Mouse (Mus musculus): ENCODE results near the gene Sort1. TPM values are rescaled to one million over a fixed set of nuclear protein-coding genes. Genes with fewer than 3 reads are reported as not detected.

The Sort1 gene
- polyA plus RNA-seq, 1 experiment: 16.5 TPM

DNA sequence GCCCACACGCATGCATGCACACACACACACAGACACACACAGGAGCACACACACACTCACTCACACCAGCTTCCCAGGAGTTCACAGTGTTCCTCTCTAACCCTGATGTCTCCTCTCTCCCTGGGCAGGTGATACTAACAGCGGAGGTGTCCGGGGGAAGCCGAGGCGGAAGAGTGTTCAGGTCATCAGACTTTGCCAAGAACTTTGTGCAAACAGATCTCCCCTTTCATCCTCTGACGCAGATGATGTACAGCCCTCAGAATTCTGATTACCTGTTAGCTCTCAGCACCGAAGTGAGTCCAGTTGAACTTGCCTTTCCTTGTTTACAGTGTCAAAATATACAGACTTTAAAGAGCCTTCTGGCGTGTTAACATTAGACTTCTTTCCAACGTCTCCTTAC is 41.6 kb downstream of the Sort1 start:
- H3K4me1 ChIP-seq (replicated peaks; ENCODE audit: control insufficient read depth, insufficient read depth, low read length): peaks cover 3% of the 10 kb centered on the region; the same call in 1 of the 2 replicates
- 94% methylated on average over 9 of the region's 9 CpGs for WGBS
- H3K27ac ChIP-seq (ENCODE audit: control insufficient read depth, insufficient read depth, low read length): no peak overlapping the region
- no peak for DNase-seq
- H3K27me3 ChIP-seq (ENCODE audit: control insufficient read depth, insufficient read depth, low read length): no peaks in the 10 kb centered on the region
- H3K36me3 ChIP-seq (ENCODE audit: control insufficient read depth, insufficient read depth, low read length): no peaks in the 10 kb centered on the region
- H3K4me3 ChIP-seq (ENCODE audit: control insufficient read depth, insufficient read depth, low read length): no peak overlapping the region
- no peak for TF ChIP-seq POLR2A (IDR thresholded peaks at IDR 0.05; ENCODE audit: control insufficient read depth, extremely low read depth, insufficient read depth, low read length, poor library complexity)
- no peak for TF ChIP-seq CTCF (IDR thresholded peaks at IDR 0.05; ENCODE audit: borderline replicate concordance, control insufficient read depth, extremely low read depth, insufficient read depth, low read length, poor library complexity)

DNA sequence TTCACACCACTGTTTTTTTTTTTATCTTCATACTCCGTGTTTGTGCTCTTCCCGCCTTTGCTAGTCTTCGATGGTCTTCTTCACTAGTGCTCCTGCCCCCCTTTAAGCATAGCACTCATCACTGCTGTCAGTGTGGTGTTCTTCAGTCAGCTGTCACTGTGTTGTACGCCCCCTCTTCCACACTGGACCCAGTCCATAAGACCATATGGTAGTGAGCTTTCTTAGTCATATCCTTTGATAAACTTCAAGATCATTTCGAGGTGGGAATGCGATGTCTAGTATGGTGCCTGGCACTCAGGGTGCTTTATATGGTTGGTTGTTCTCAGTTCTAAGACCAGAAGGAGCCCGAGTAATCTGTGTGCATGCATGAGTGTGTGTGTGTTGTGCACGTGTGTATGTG is 43.4 kb downstream of the Sort1 start:
- TF ChIP-seq CTCF (IDR thresholded peaks at IDR 0.05; ENCODE audit: borderline replicate concordance, control insufficient read depth, extremely low read depth, insufficient read depth, low read length, poor library complexity): no peak
- no peak for TF ChIP-seq POLR2A (IDR thresholded peaks at IDR 0.05; ENCODE audit: control insufficient read depth, extremely low read depth, insufficient read depth, low read length, poor library complexity)
- no peaks in the 10 kb centered on the region for H3K27me3 ChIP-seq (ENCODE audit: control insufficient read depth, insufficient read depth, low read length)
- peaks cover 3% of the 10 kb centered on the region; the same call in 1 of the 2 replicates for H3K4me1 ChIP-seq (replicated peaks; ENCODE audit: control insufficient read depth, insufficient read depth, low read length)
- no peak overlapping the region for H3K27ac ChIP-seq (ENCODE audit: control insufficient read depth, insufficient read depth, low read length)
- no peak overlapping the region for H3K4me3 ChIP-seq (ENCODE audit: control insufficient read depth, insufficient read depth, low read length)
- no peaks in the 10 kb centered on the region for H3K36me3 ChIP-seq (ENCODE audit: control insufficient read depth, insufficient read depth, low read length)
- 98% methylated on average over 8 of the region's 8 CpGs for whole genome bisulfite sequencing
- DNase-seq: no peak

GRCm38 (mm10) chr3:108327916-108328315 is 44.0 kb downstream of the Sort1 start:
- Histone ChIP-seq H3K27me3 (ENCODE audit: control insufficient read depth, insufficient read depth, low read length) (no peaks in the 10 kb centered on the region), H3K4me1 (replicated peaks; ENCODE audit: control insufficient read depth, insufficient read depth, low read length) (peaks cover 3% of the 10 kb centered on the region; the same call in 1 of the 2 replicates), H3K27ac (ENCODE audit: control insufficient read depth, insufficient read depth, low read length) (no peak overlapping the region), H3K4me3 (ENCODE audit: control insufficient read depth, insufficient read depth, low read length) (no peak overlapping the region), H3K36me3 (ENCODE audit: control insufficient read depth, insufficient read depth, low read length) (no peaks in the 10 kb centered on the region)
- no peak for TF ChIP-seq POLR2A (IDR thresholded peaks at IDR 0.05; ENCODE audit: control insufficient read depth, extremely low read depth, insufficient read depth, low read length, poor library complexity)
- no peak for TF ChIP-seq CTCF (IDR thresholded peaks at IDR 0.05; ENCODE audit: borderline replicate concordance, control insufficient read depth, extremely low read depth, insufficient read depth, low read length, poor library complexity)
- no peak for DNase-seq
- 89% methylated on average over 3 of the region's 3 CpGs for WGBS

- 51% methylated on average over 9 of the region's 9 CpGs for WGBS
- H3K4me3 ChIP-seq (ENCODE audit: control insufficient read depth, insufficient read depth, low read length): no peak overlapping the region
- no peaks in the 10 kb centered on the region for H3K27me3 ChIP-seq (ENCODE audit: control insufficient read depth, insufficient read depth, low read length)
- DNase-seq: no peak
- TF ChIP-seq CTCF (IDR thresholded peaks at IDR 0.05; ENCODE audit: borderline replicate concordance, control insufficient read depth, extremely low read depth, insufficient read depth, low read length, poor library complexity) (no peak), POLR2A (IDR thresholded peaks at IDR 0.05; ENCODE audit: control insufficient read depth, extremely low read depth, insufficient read depth, low read length, poor library complexity) (no peak)
- H3K4me1 ChIP-seq (replicated peaks; ENCODE audit: control insufficient read depth, insufficient read depth, low read length): peaks cover 3% of the 10 kb centered on the region; the same call in 1 of the 2 replicates
- no peaks in the 10 kb centered on the region for H3K36me3 ChIP-seq (ENCODE audit: control insufficient read depth, insufficient read depth, low read length)
- H3K27ac ChIP-seq (ENCODE audit: control insufficient read depth, insufficient read depth, low read length): no peak overlapping the region
These were observed 44.6 kb downstream of the Sort1 start for GRCm38 (mm10) chr3:108328441-108328841.

- DNase-seq: no peak
These were observed 46.9 kb downstream of the Sort1 start for GRCm38 (mm10) chr3:108330812-108331211.

DNA sequence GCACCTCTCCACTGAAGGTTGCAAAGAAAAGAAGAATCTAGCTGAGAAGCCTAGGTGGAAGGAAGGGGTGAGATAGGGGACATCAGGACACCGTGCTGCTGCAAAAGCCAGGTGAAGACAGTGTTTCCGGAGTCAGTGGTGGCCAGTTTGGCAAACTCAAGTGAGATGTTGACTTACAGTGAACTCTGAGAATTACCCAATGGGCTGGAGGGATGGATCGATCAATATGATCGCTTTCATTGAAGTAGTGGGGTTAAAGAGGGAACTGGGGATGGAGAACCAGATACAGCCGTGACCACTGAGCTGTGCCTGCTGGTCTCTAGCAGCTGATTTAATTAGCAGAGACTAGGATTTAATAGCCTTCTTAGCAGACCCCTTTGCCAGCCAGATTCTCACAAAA is 53.0 kb downstream of the Sort1 start:
- no peak overlapping the region for H3K4me3 ChIP-seq (ENCODE audit: control insufficient read depth, insufficient read depth, low read length)
- WGBS: 95% methylated on average over 5 of the region's 5 CpGs
- no peak overlapping the region for H3K27ac ChIP-seq (ENCODE audit: control insufficient read depth, insufficient read depth, low read length)
- TF ChIP-seq POLR2A (IDR thresholded peaks at IDR 0.05; ENCODE audit: control insufficient read depth, extremely low read depth, insufficient read depth, low read length, poor library complexity) (no peak), CTCF (IDR thresholded peaks at IDR 0.05; ENCODE audit: borderline replicate concordance, control insufficient read depth, extremely low read depth, insufficient read depth, low read length, poor library complexity) (no peak)
- H3K27me3 ChIP-seq (ENCODE audit: control insufficient read depth, insufficient read depth, low read length): no peaks in the 10 kb centered on the region
- no peak for DNase-seq
- no peaks in the 10 kb centered on the region for H3K36me3 ChIP-seq (ENCODE audit: control insufficient read depth, insufficient read depth, low read length)
- H3K4me1 ChIP-seq (replicated peaks; ENCODE audit: control insufficient read depth, insufficient read depth, low read length): no peaks in the 10 kb centered on the region

More at GRCm38 (mm10) chr3:108330812-108331211, 46.9 kb downstream of the Sort1 start:
- no peak overlapping the region for H3K27ac ChIP-seq (ENCODE audit: control insufficient read depth, insufficient read depth, low read length)
- TF ChIP-seq POLR2A (IDR thresholded peaks at IDR 0.05; ENCODE audit: control insufficient read depth, extremely low read depth, insufficient read depth, low read length, poor library complexity) (no peak), CTCF (IDR thresholded peaks at IDR 0.05; ENCODE audit: borderline replicate concordance, control insufficient read depth, extremely low read depth, insufficient read depth, low read length, poor library complexity) (no peak)
- H3K27me3 ChIP-seq (ENCODE audit: control insufficient read depth, insufficient read depth, low read length): no peaks in the 10 kb centered on the region
- H3K4me1 ChIP-seq (replicated peaks; ENCODE audit: control insufficient read depth, insufficient read depth, low read length): peaks cover 3% of the 10 kb centered on the region; the same call in 1 of the 2 replicates
- no peaks in the 10 kb centered on the region for H3K36me3 ChIP-seq (ENCODE audit: control insufficient read depth, insufficient read depth, low read length)
- no peak overlapping the region for H3K4me3 ChIP-seq (ENCODE audit: control insufficient read depth, insufficient read depth, low read length)
- WGBS: 96% methylated on average over 6 of the region's 6 CpGs

DNA sequence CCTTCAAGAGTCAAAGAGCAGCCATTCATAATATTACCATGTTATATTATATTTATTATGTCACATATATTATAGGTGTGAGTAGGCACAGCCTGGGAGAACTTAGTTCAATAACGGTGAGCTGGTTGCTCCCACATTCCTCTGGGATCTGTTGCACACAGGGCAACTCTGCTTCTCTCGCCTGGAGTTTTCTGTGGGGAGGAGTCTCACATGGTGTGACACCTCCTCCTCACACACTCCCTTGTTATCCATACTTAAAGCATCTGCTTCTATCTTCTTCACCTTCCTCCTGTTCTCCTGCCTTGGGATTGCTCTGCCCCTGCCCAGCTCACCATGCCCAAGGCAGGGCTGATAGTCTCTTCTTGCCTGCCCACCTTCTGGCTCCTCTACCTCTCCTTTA is 57.2 kb downstream of the Sort1 start:
- Histone ChIP-seq H3K4me3 (ENCODE audit: control insufficient read depth, insufficient read depth, low read length) (no peak overlapping the region), H3K4me1 (replicated peaks; ENCODE audit: control insufficient read depth, insufficient read depth, low read length) (no peaks in the 10 kb centered on the region), H3K27ac (ENCODE audit: control insufficient read depth, insufficient read depth, low read length) (no peak overlapping the region), H3K27me3 (ENCODE audit: control insufficient read depth, insufficient read depth, low read length) (no peaks in the 10 kb centered on the region), H3K36me3 (ENCODE audit: control insufficient read depth, insufficient read depth, low read length) (no peaks in the 10 kb centered on the region)
- no peak for DNase-seq
- WGBS: 98% methylated on average over 2 of the region's 2 CpGs
- TF ChIP-seq CTCF (IDR thresholded peaks at IDR 0.05; ENCODE audit: borderline replicate concordance, control insufficient read depth, extremely low read depth, insufficient read depth, low read length, poor library complexity) (no peak), POLR2A (IDR thresholded peaks at IDR 0.05; ENCODE audit: control insufficient read depth, extremely low read depth, insufficient read depth, low read length, poor library complexity) (no peak)

All from thymus, adult 2 months (tissue).